Mouse (Mus musculus): ENCODE measurements around the gene Gbx1.
"Not testable (repeated sequence)": the region's sequence is repeated elsewhere in the genome, so short reads cannot be mapped to it uniquely, and the experiment has no call there.

Gene Gbx1

GRCm38 (mm10) chr5:24526889-24527230 lies at the start of gene Gbx1:
TSS of gene Gbx1 (minus strand) at chr5:24527202.
- no peak for DNase-seq

DNA sequence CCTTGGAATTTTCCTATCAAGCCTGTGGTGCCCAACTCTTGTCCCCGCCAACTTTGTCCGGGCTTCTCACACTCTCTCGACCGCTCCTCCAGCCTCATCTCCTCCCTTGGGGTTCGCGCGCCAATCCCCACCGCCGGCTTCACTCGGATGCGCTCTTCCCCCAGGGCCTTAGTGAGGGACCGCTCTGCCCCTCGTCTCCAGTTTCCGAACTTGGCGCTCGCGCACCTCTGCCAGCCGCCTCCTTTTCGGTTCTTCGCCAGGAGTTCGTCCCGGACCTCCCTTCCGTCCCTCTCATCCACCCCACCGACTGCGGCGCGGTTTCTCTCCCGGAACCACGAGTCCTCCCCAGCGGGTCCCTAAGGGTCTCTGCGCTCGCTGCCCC lies 49.8 kb upstream of the Gbx1 start:
- DNase-seq: no peak

GRCm38 (mm10) chr5:24575948-24576347 lies 48.9 kb upstream of the Gbx1 start:
- no peak for DNase-seq

DNA sequence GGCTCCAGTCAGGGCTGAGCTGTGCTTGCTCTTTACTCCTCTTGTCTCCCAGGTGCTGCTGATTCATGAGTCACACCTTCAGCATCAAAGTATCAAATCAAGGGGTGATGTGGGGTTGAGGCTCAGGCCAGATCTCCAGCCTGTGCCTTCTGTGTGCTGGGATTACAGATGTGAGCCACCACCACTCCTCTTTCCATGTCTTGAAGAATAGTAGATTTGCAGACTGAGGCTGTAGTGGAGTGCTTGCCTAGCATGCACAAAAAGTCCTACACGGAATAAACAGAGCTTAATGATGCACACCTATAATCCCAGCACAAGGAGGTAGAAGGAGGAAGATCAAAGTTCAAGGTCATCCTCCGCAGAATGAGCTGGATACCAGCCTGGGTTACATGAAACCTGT lies 29.7 kb upstream of the Gbx1 start, which contains the start of gene 4931409K22Rik:
Gene 4931409K22Rik, minus strand, starts transcription at position 101 of the 400 bp plus-strand sequence.
- DNase-seq: no peak

- DNase-seq: not testable (repeated sequence)
Observed at GRCm38 (mm10) chr5:24555335-24555734, 28.3 kb upstream of the Gbx1 start.

DNA sequence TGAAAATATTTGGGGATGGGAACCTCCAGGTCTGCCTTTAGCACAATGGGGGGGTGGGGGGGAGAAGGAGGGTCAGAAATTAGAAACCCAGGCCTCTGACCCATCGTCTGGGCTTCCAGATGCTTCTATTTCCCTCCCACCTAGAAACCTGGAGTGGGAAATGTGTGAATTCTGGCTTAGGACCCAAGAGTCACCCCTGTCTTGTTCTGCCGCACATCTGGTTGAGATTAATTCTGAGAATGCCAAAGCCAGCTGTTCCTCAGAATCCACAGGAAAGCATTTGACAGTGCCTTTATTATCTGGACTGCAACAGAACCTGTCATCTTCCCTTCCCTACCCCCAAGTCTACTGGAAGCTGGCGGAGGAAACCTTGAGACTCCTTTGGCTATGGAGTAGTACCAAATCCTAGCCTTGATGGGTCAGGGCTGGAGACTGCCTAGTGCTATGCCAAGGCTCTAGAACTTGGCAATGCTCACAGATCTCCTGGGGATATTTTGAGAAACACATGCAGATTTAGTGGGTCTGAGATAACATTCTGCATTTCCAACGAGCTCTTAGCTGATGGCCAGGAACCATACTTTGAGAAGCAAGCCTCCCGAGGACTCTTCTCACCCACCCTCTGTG lies 26.7 kb upstream of the Gbx1 start:
- DNase-seq: no peak

DNA sequence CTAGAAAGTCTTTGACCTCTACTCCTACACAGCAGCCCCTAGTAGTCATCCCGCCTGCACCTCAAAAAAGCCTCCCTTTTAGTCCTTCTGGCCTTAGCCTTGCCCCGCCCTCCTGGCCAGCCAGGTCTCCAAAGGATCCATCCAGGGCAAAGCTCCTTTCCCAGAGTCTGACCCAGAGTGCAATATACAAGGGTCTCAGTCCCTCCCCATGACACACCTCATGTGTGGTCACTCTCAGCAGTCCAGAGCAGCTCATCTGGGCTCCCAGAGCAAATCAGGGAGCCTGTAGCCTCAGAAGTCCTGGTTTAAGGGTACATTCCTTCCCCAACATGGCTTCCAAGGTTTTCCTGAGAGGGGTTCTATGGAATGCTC lies 24.3 kb upstream of the Gbx1 start:
- no peak for DNase-seq

DNA sequence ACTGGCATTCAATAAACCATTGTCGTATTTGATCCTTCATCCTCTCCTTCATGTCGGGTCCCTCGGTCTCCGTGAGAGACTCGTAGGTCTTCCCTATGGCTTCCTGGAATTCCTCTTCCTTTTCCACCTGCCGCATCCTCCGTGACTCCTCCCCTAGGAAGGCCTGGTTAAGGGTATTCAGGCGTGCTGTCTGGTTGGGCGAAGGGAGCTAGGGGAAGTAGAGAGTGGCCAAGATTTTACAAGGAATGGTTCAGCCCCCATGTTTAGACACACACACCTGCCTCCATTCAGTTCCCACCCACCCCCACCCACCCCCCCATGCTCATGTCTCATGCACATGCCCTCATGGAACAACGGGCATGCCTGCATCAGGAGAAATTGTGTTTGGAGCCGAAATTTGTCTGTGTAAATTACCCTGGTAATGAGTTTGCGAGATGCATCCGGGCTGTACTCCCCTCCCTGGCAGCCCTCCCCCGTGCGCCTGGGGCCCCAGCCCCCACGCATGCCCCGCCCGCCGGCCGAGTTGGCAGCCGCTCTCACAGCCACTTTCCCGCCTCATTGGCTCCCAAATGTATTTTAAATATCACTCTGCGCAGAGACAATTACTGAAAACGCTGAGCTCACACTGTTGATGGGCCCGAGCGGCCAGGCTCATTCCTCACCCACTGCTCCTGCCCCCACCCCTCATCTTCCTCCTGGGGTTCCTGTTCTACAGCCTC lies 23.8 kb upstream of the Gbx1 start:
- DNase-seq: peak; percentile 43 to 56

DNA sequence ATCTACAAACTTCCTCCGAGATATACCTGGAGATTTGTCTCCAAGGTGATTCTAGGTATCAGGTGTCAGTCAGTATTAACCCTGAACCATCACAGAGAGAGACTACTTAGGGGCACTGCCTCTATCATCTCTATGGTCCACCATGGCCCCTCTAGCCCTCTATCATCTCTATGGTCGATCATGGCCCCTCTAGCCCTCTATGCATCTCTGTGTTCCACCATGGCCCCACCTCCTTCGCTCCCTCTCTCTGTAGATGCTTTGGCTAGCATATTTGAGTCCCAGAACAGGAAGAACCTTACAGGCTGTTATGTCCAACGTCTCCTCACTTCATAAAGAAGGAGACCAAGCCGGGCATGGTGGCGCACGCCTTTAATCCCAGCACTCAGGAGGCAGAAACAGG lies 15.6 kb upstream of the Gbx1 start:
- DNase-seq: no peak

DNA sequence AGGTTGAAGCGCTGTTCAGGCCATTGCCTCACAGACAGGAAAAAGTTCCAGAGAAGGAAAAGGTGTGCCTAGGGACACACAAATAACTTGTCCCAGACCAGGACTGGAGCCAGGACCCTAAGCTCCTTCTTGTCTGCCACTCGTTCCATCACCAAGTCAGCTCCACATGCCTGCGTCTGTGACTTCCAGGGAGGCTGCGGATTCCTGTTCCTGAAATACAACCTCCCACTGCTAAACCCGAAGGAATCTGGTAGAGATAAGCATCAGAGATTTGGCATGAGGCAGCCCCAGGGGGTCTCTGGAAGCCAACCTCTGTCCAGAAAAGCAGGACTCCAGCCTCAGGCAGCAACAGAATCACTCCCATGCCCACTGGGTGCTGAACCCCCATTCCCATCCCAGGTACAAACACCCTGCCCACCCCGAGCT lies 14.2 kb upstream of the Gbx1 start:
- DNase-seq: no peak

- DNase-seq: peak in 1 of 2 experiments; percentile 40
Observed at GRCm38 (mm10) chr5:24540387-24541143, 13.6 kb upstream of the Gbx1 start, which contains the start of gene Asb10. TSS of gene Asb10 (minus strand) at chr5:24540978.

DNA sequence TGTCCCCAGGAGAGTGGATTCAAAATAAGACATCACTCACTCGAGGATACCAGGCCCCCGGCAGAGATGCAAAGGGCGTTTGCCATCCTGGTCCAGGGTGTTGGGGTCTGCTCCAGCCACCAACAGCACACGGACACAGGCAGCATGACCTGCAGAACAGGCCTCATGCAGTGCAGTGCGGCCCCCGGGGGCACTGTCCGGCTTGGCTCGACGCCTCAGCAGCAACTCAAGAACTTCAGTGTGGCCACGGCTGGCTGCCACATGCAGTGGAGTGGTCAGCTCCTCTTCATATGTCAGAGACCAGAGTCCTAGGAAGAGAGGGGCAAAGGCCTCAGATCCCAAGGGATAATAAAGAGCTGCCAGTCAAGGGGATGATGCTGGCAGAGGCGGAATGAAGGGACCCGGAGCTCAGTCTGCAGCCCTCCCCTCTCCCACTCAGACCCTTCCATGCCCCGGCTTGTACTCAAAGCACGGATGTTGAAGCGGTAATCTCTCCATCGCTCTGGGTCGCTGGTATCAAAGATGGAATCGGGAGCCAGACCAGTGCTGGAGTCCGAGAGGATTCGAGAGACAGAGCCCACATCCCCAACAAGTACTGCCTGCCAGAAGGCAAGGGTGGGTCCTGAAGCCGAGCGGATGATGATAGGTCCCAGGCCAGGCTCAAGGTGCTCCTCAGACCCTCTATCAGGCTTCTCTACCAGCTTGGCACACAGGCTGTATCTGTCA lies 12.7 kb upstream of the Gbx1 start:
- no peak for DNase-seq

GRCm38 (mm10) chr5:24537618-24538017 lies 10.6 kb upstream of the Gbx1 start:
- DNase-seq: peak in 1 of 2 experiments; percentile 20

GRCm38 (mm10) chr5:24536511-24536910 lies 9.5 kb upstream of the Gbx1 start:
- DNase-seq: no peak

- no peak for DNase-seq
Observed at GRCm38 (mm10) chr5:24535731-24536130, 8.7 kb upstream of the Gbx1 start.

DNA sequence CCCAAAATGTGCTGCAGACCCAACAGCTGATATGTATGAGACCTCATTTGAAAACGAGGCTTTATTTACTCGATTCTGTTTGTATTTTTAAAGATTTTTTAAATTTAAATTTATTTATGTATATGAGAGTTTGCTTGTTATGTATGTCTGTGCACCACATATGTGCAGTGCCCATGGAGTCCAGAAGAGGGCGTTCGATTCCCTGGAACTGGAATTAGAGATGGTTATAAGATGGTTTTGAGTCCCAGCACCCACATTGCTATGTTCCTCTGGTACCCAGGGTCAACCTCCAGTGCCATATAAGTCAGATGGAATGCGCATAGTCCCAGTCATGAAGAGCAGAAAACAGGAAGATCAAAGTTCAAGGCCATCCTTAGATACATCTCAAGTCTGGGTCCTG lies 7.3 kb upstream of the Gbx1 start:
- DNase-seq: peak in 1 of 2 experiments; percentile 24

DNA sequence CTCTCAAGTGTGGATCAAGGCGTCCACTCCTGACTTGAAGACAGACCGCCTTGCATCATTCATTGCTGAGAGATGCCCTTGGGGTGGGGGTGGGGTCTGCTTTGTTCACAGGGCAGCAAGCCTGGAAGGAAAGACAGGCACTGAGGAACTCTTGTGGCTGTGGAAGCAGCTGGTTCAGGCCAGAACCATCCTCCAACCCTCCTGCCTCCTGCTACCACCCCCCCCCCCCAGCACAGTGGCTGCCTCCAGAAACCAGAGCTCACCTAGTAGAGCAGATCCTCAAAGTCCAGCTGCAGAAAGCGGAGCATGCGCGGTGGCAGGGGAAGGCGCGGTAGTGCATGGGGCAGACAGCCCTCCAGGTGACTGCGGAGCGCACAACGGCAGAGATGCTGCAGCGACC lies 6.4 kb upstream of the Gbx1 start:
- no peak for DNase-seq

GRCm38 (mm10) chr5:24530042-24530689 lies 3.2 kb upstream of the Gbx1 start:
- DNase-seq: peak; percentile 98 to 99

DNA sequence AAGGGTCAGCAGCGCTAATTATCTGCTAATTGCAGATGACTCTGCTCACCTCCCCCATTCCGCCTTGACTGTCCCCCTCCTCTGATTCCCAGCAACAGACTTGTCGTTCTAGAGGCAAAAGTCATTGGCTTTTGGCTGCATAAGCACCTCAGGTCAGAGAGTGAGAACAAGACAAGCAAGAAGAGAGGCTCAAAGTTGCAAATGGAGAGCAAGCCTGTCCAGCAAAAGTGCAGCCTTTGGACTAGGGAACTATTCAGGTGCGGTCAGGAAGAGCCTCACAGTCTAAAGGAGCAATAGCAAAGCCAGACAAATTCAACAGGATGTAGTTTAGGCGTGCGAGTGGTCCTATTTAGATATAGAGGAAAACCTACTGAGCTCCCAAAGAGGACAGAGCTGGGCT lies 778 bp upstream of the Gbx1 start:
- DNase-seq: no peak

- DNase-seq: peak in 1 of 2 experiments; percentile 27
Observed at GRCm38 (mm10) chr5:24526190-24526888, 663 bp downstream of the Gbx1 start.

DNA sequence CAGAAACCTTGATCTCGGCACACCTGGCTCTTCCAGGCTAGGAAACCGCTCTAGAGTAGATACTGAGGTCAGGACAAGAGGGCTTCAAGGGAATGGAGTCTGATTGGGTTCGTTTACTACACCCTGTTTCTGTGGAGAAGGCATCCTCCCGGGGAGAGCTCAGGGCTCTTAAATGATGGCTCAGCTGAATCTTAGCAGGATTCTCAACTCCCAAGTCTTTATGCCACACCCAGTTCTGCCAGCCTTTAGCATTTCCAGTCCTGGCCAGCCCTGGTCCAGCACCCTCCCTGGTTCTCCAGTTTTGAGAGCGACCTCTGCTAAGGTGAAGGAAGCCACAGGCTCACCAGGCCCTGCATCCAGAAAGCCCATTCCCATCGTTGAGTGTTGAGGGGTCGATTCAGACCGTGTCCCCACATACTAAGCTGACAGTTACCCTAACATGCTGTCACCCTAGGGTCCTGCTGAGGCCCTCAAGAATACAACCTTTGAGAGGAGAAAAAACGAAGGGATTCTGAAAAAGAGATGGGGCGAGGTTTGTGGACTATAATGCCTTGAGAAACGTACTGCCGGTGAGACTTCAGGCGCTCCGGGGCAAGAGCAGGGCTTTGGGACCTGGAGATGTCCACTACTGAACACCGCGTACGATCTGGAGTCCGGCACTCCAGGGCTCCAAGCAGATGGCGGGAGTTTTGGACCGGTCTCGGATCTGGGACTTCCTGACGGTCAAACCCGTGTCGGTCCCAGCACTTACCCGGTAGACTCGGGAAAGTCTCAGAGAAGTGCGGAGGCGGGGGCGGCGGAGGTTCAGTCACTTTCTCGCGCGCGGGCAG lies 1.4 kb downstream of the Gbx1 start:
- no peak for DNase-seq
